11 mouse cellular contexts compared by ENCODE assay signal in genomic region chr5:149379131-149379784, GRCm38 (mm10). TPM values are rescaled to one million over a fixed set of nuclear protein-coding genes. Genes with fewer than 3 reads are reported as not detected.
DNase-seq lines count a peak whose midpoint lies in the region; ATAC-seq and TF ChIP-seq lines count a peak whose summit lies in the region.
"Had no signal": no experiment of that assay in that cellular context is flagged by ENCODE, and none has a peak within 500 bp of the region (broad histone marks: within the 10 kb centered on the region; RNA-seq: fewer than 3 reads in every experiment).

No protein-coding gene starts in this region.

- DNase-seq in heart, adult 11 months = peak; percentile 98
- peak; percentile 57 for DNase-seq in brain, adult 2 months (ENCODE audit: low read depth, low spot score)
- DNase-seq in heart, postnatal 10 days = peak; percentile 49 to 57
- DNase-seq in kidney, postnatal 14 days = no peak
- DNase-seq in liver, postnatal 0 days = no peak
- no peak for DNase-seq in urinary bladder, postnatal 14 days (ENCODE audit: low spot score)
- DNase-seq: cerebellum, postnatal 14 days; kidney, adult 9 months; liver, embryonic 13.5 days had no signal

- H3K27ac ChIP-seq in heart, embryonic 11.5 days (ENCODE audit: low read depth, low read length) = no peak overlapping the region
- peak overlapping the region; percentile 87 for H3K27ac ChIP-seq in midbrain, embryonic 15.5 days
- H3K27ac ChIP-seq in liver, postnatal 0 days (ENCODE audit: low read depth) = no peak overlapping the region
- H3K27ac ChIP-seq: liver, embryonic 13.5 days had no signal

- WGBS in heart, embryonic 11.5 days (ENCODE audit: insufficient replicate concordance) = 88% methylated on average over 16 of the region's 16 CpGs
- 77% methylated on average over 16 of the region's 16 CpGs for WGBS in midbrain, embryonic 15.5 days
- WGBS in liver, postnatal 0 days (ENCODE audit: insufficient replicate concordance) = 83% methylated on average over 16 of the region's 16 CpGs

- H3K4me2 ChIP-seq in heart, embryonic 11.5 days = no peak overlapping the region
- no peak overlapping the region for H3K4me2 ChIP-seq in midbrain, embryonic 15.5 days
- no peak overlapping the region for H3K4me2 ChIP-seq in liver, postnatal 0 days (ENCODE audit: low read depth, low read length)
- H3K4me2 ChIP-seq: liver, embryonic 13.5 days had no signal

- ATAC-seq in heart, embryonic 11.5 days (replicated peaks; ENCODE audit: insufficient number of reproducible peaks, low FRiP score, low TSS enrichment) = no peak
- ATAC-seq in midbrain, embryonic 15.5 days (replicated peaks) = no peak
- ATAC-seq in liver, postnatal 0 days = no peak

- no peak for TF ChIP-seq EP300 in liver, postnatal 0 days (IDR thresholded peaks at IDR 0.05; ENCODE audit: low read depth)

- intact Hi-C loops in heart, postnatal 10 days (cut with DNase I) = no loop called here

- H3K36me3 ChIP-seq in heart, embryonic 11.5 days (ENCODE audit: control insufficient read depth, insufficient read depth, low read length) = no peaks in the 10 kb centered on the region
- no peaks in the 10 kb centered on the region for H3K36me3 ChIP-seq in midbrain, embryonic 15.5 days (replicated peaks)
- H3K36me3 ChIP-seq in liver, postnatal 0 days (replicated peaks; ENCODE audit: insufficient read depth, low read length) = no peaks in the 10 kb centered on the region
- H3K36me3 ChIP-seq: liver, embryonic 13.5 days had no signal

- peaks cover 37% of the 10 kb centered on the region for H3K4me1 ChIP-seq in heart, embryonic 11.5 days (ENCODE audit: control insufficient read depth, insufficient read depth, low read length)
- H3K4me1 ChIP-seq in midbrain, embryonic 15.5 days = peaks cover 67% of the 10 kb centered on the region
- H3K4me1 ChIP-seq in liver, postnatal 0 days (ENCODE audit: insufficient read depth) = no peaks in the 10 kb centered on the region

- no peaks in the 10 kb centered on the region for H3K27me3 ChIP-seq in heart, embryonic 11.5 days (ENCODE audit: control insufficient read depth, insufficient read depth, low read length)
- no peaks in the 10 kb centered on the region for H3K27me3 ChIP-seq in midbrain, embryonic 15.5 days (replicated peaks)
- H3K27me3 ChIP-seq in liver, postnatal 0 days (ENCODE audit: insufficient read depth, low read length) = no peaks in the 10 kb centered on the region

- no peak for TF ChIP-seq CTCF in liver, postnatal 0 days (IDR thresholded peaks at IDR 0.05; ENCODE audit: low read depth)

- H3K4me3 ChIP-seq in heart, embryonic 11.5 days (ENCODE audit: low read depth, low read length) = no peak overlapping the region
- H3K4me3 ChIP-seq in midbrain, embryonic 15.5 days = no peak overlapping the region
- H3K4me3 ChIP-seq in liver, postnatal 0 days (ENCODE audit: low read depth, low read length) = no peak overlapping the region
- H3K4me3 ChIP-seq: liver, embryonic 13.5 days had no signal

- H3K9ac ChIP-seq in heart, embryonic 11.5 days (ENCODE audit: low read depth, low read length) = no peak overlapping the region
- no peak overlapping the region for H3K9ac ChIP-seq in midbrain, embryonic 15.5 days
- no peak overlapping the region for H3K9ac ChIP-seq in liver, postnatal 0 days (replicated peaks)
- H3K9ac ChIP-seq: liver, embryonic 13.5 days had no signal

- H3K9me3 ChIP-seq in heart, embryonic 11.5 days (replicated peaks; ENCODE audit: control insufficient read depth, low read length) = no peaks in the 10 kb centered on the region
- H3K9me3 ChIP-seq in midbrain, embryonic 15.5 days = no peaks in the 10 kb centered on the region
- no peaks in the 10 kb centered on the region for H3K9me3 ChIP-seq in liver, postnatal 0 days (ENCODE audit: low read length)
- H3K9me3 ChIP-seq: liver, embryonic 13.5 days had no signal

RNA-seq across cellular contexts. Expression of gene Medag, which starts 32.3 kb away (rescaled TPM):
- 0.75 and 0.96 TPM in 2 replicates for polyA plus RNA-seq in heart, embryonic 11.5 days (2014; fragmentation: Nextera tagmentation; extraction: Ambion mirVana)
- total RNA-seq in heart, postnatal 10 days (2021) = 10 to 100 TPM; 18.3 to 22.4 TPM
- polyA plus RNA-seq in midbrain, embryonic 15.5 days (2015; fragmentation: Nextera tagmentation; extraction: Ambion mirVana) = 2.6 and 2.7 TPM in 2 replicates
- 0.11 and 0.21 TPM in 2 replicates for polyA plus RNA-seq in liver, postnatal 0 days (2015; fragmentation: Nextera tagmentation; extraction: Ambion mirVana)

Comparison
In these comparisons a context has a peak if more than half of its experiments do, and no peak if none do; other contexts are left out.
1. DNase-seq: peak in heart, adult 11 months (single experiment), brain, adult 2 months (single experiment) and heart, postnatal 10 days (2 of 2); none in kidney, postnatal 14 days (single experiment), liver, postnatal 0 days (single experiment) and urinary bladder, postnatal 14 days (single experiment).